Mouse (Mus musculus): Measurements from ENCODE around the gene Ralb. TPM values are rescaled to one million over a fixed set of nuclear protein-coding genes. Genes with fewer than 3 reads are reported as not detected.

Ralb gene
- polyA plus RNA-seq, 1 experiment from 2014 or later, result 145 TPM

GRCm38 (mm10) chr1:119545671-119546070 is 41.1 kb upstream of the Ralb start:
- Histone ChIP-seq H3K27ac (ENCODE audit: low read depth, low read length) (no peak overlapping the region), H3K4me3 (ENCODE audit: low read depth, low read length) (no peak overlapping the region), H3K9ac (ENCODE audit: low read depth, low read length) (no peak overlapping the region), H3K4me1 (replicated peaks; ENCODE audit: control insufficient read depth, insufficient read depth, low read length) (peaks cover 4% of the 10 kb centered on the region; the same call in 1 of the 2 replicates), H3K4me2 (replicated peaks; ENCODE audit: low read depth) (no peak overlapping the region), H3K9me3 (ENCODE audit: control insufficient read depth) (no peaks in the 10 kb centered on the region), H3K36me3 (ENCODE audit: control insufficient read depth, insufficient read depth) (no peaks in the 10 kb centered on the region; the same call in 1 of the 2 replicates), H3K27me3 (replicated peaks; ENCODE audit: control insufficient read depth, insufficient read depth, low read length) (no peaks in the 10 kb centered on the region)
- no peak for ATAC-seq
- WGBS, result 83% methylated on average over 4 of the region's 4 CpGs
- TF ChIP-seq CTCF (IDR thresholded peaks at IDR 0.05; ENCODE audit: low read depth), result no peak

GRCm38 (mm10) chr1:119545164-119545563 is 40.6 kb upstream of the Ralb start:
- Histone ChIP-seq H3K4me2 (replicated peaks; ENCODE audit: low read depth) (no peak overlapping the region), H3K9me3 (ENCODE audit: control insufficient read depth) (no peaks in the 10 kb centered on the region), H3K36me3 (ENCODE audit: control insufficient read depth, insufficient read depth) (no peaks in the 10 kb centered on the region; the same call in 1 of the 2 replicates), H3K4me3 (ENCODE audit: low read depth, low read length) (no peak overlapping the region), H3K9ac (ENCODE audit: low read depth, low read length) (no peak overlapping the region), H3K4me1 (replicated peaks; ENCODE audit: control insufficient read depth, insufficient read depth, low read length) (peaks cover 4% of the 10 kb centered on the region; the same call in 1 of the 2 replicates), H3K27ac (ENCODE audit: low read depth, low read length) (no peak overlapping the region; the same call in 1 of the 2 replicates), H3K27me3 (replicated peaks; ENCODE audit: control insufficient read depth, insufficient read depth, low read length) (no peaks in the 10 kb centered on the region)
- 24% methylated on average over 2 of the region's 2 CpGs for WGBS
- TF ChIP-seq CTCF (IDR thresholded peaks at IDR 0.05; ENCODE audit: low read depth), result no peak
- ATAC-seq, result no peak

GRCm38 (mm10) chr1:119544611-119545155 is 40.1 kb upstream of the Ralb start:
- Histone ChIP-seq H3K27me3 (replicated peaks; ENCODE audit: control insufficient read depth, insufficient read depth, low read length) (no peaks in the 10 kb centered on the region), H3K4me2 (replicated peaks; ENCODE audit: low read depth) (no peak overlapping the region), H3K27ac (ENCODE audit: low read depth, low read length) (peak overlapping the region; percentile 2; the same call in 1 of the 2 replicates), H3K36me3 (ENCODE audit: control insufficient read depth, insufficient read depth) (no peaks in the 10 kb centered on the region; the same call in 1 of the 2 replicates), H3K9ac (ENCODE audit: low read depth, low read length) (no peak overlapping the region), H3K4me1 (replicated peaks; ENCODE audit: control insufficient read depth, insufficient read depth, low read length) (peaks cover 4% of the 10 kb centered on the region; the same call in 1 of the 2 replicates), H3K9me3 (ENCODE audit: control insufficient read depth) (no peaks in the 10 kb centered on the region), H3K4me3 (ENCODE audit: low read depth, low read length) (no peak overlapping the region)
- ATAC-seq, result no peak
- WGBS, result 67% methylated on average over 5 of the region's 5 CpGs
- TF ChIP-seq CTCF (IDR thresholded peaks at IDR 0.05; ENCODE audit: low read depth), result no peak

- no peak for ATAC-seq
- Histone ChIP-seq H3K27me3 (replicated peaks; ENCODE audit: control insufficient read depth, insufficient read depth, low read length) (no peaks in the 10 kb centered on the region), H3K9me3 (ENCODE audit: control insufficient read depth) (no peaks in the 10 kb centered on the region), H3K36me3 (ENCODE audit: control insufficient read depth, insufficient read depth) (no peaks in the 10 kb centered on the region; the same call in 1 of the 2 replicates), H3K4me3 (ENCODE audit: low read depth, low read length) (no peak overlapping the region), H3K4me2 (replicated peaks; ENCODE audit: low read depth) (no peak overlapping the region), H3K9ac (ENCODE audit: low read depth, low read length) (no peak overlapping the region), H3K27ac (ENCODE audit: low read depth, low read length) (no peak overlapping the region), H3K4me1 (replicated peaks; ENCODE audit: control insufficient read depth, insufficient read depth, low read length) (peaks cover 4% of the 10 kb centered on the region; the same call in 1 of the 2 replicates)
- 73% methylated on average over 6 of the region's 6 CpGs for WGBS
- no peak for TF ChIP-seq CTCF (IDR thresholded peaks at IDR 0.05; ENCODE audit: low read depth)
These were observed 38.7 kb upstream of the Ralb start for GRCm38 (mm10) chr1:119543316-119543715.

GRCm38 (mm10) chr1:119541570-119541969 is 37.0 kb upstream of the Ralb start:
- ATAC-seq, result no peak
- no peak overlapping the region for H3K9ac ChIP-seq (ENCODE audit: low read depth, low read length)
- no peaks in the 10 kb centered on the region; the same call in 1 of the 2 replicates for H3K36me3 ChIP-seq (ENCODE audit: control insufficient read depth, insufficient read depth)
- H3K27me3 ChIP-seq (replicated peaks; ENCODE audit: control insufficient read depth, insufficient read depth, low read length), result no peaks in the 10 kb centered on the region
- H3K27ac ChIP-seq (ENCODE audit: low read depth, low read length), result peak overlapping the region; percentile 81; the same call in 1 of the 2 replicates
- 50% methylated on average over 3 of the region's 3 CpGs for WGBS
- TF ChIP-seq CTCF (IDR thresholded peaks at IDR 0.05; ENCODE audit: low read depth), result no peak
- H3K4me3 ChIP-seq (ENCODE audit: low read depth, low read length), result no peak overlapping the region
- peaks cover 4% of the 10 kb centered on the region; the same call in 1 of the 2 replicates for H3K4me1 ChIP-seq (replicated peaks; ENCODE audit: control insufficient read depth, insufficient read depth, low read length)
- no peaks in the 10 kb centered on the region for H3K9me3 ChIP-seq (ENCODE audit: control insufficient read depth)
- H3K4me2 ChIP-seq (replicated peaks; ENCODE audit: low read depth), result no peak overlapping the region

GRCm38 (mm10) chr1:119540836-119541557 is 36.4 kb upstream of the Ralb start:
- H3K9ac ChIP-seq (ENCODE audit: low read depth, low read length), result no peak overlapping the region
- H3K27ac ChIP-seq (ENCODE audit: low read depth, low read length), result peak overlapping the region; percentile 81
- no peaks in the 10 kb centered on the region for H3K9me3 ChIP-seq (ENCODE audit: control insufficient read depth)
- H3K36me3 ChIP-seq (ENCODE audit: control insufficient read depth, insufficient read depth), result no peaks in the 10 kb centered on the region; the same call in 1 of the 2 replicates
- ATAC-seq, result peak; percentile 87
- H3K4me1 ChIP-seq (replicated peaks; ENCODE audit: control insufficient read depth, insufficient read depth, low read length), result peaks cover 4% of the 10 kb centered on the region; the same call in 1 of the 2 replicates
- no peak for TF ChIP-seq CTCF (IDR thresholded peaks at IDR 0.05; ENCODE audit: low read depth)
- H3K4me2 ChIP-seq (replicated peaks; ENCODE audit: low read depth), result no peak overlapping the region
- H3K27me3 ChIP-seq (replicated peaks; ENCODE audit: control insufficient read depth, insufficient read depth, low read length), result no peaks in the 10 kb centered on the region
- no peak overlapping the region for H3K4me3 ChIP-seq (ENCODE audit: low read depth, low read length)
- 38% methylated on average over 9 of the region's 9 CpGs for WGBS
